Comparison of ENCODE assay signal across 20 mouse cellular contexts in the genomic region with DNA sequence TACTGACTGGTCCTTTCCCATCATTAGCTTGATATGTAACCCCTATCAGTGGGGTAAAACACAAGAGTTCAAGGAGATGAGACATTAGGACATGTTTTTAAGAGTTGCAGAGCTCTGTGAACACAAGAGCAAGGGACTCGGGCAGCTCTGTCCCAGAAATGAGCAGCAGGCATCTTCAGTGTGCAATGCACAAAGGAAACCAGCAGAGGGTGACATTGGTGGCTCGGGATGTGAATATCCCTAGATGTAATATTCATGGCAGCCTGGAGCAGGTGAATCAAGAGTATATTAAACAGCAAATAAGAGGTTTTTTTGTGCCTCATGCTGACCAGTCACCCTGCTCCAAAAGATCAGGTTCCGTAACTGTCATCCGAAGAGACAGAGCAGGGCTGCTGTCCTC. TPM values are rescaled to one million over a fixed set of nuclear protein-coding genes. Genes with fewer than 3 reads are reported as not detected.
DNase-seq lines count a peak whose midpoint lies in the region; ATAC-seq and TF ChIP-seq lines count a peak whose summit lies in the region.
"Had no signal": no experiment of that assay in that cellular context is flagged by ENCODE, and none has a peak within 500 bp of the region (broad histone marks: within the 10 kb centered on the region; RNA-seq: fewer than 3 reads in every experiment).

No protein-coding gene starts in this region.

- no peaks in the 10 kb centered on the region for H3K27me3 ChIP-seq in kidney, adult 2 months (replicated peaks; ENCODE audit: control insufficient read depth, insufficient read depth, low read length)
- no peaks in the 10 kb centered on the region for H3K27me3 ChIP-seq in midbrain, embryonic 14.5 days (ENCODE audit: control insufficient read depth, insufficient read depth, low read length)
- H3K27me3 ChIP-seq in midbrain, embryonic 11.5 days (ENCODE audit: control insufficient read depth, insufficient read depth, low read length) = no peaks in the 10 kb centered on the region
- no peaks in the 10 kb centered on the region for H3K27me3 ChIP-seq in stomach, postnatal 0 days (ENCODE audit: control insufficient read depth, insufficient read depth, low read length)
- H3K27me3 ChIP-seq: forebrain, embryonic 13.5 days; heart, embryonic 13.5 days; hindbrain, embryonic 12.5 days; liver, embryonic 15.5 days had no signal

- peak; percentile 10 for DNase-seq in embryo, embryonic 10.5 days (ENCODE audit: low spot score)
- no peak for DNase-seq in embryo, embryonic 9.5 days (ENCODE audit: extremely low spot score)
- DNase-seq in kidney, adult 2 months = no peak
- DNase-seq in kidney, adult 9 months = no peak
- DNase-seq in midbrain, embryonic 14.5 days = peak; percentile 12
- DNase-seq in midbrain, embryonic 11.5 days (ENCODE audit: low spot score, missing footprints) = no peak
- DNase-seq in stomach, postnatal 0 days (ENCODE audit: low spot score) = no peak
- DNase-seq in spleen, adult 12 weeks (ENCODE audit: low spot score) = no peak
- DNase-seq: cerebellum, adult 8-10 months; gastrocnemius, postnatal 10 days; kidney, adult 8-10 months; retina, postnatal 1 day; spleen, adult 18-20 months had no signal

- no peak overlapping the region for H3K4me2 ChIP-seq in midbrain, embryonic 14.5 days (ENCODE audit: low read length)
- H3K4me2 ChIP-seq in midbrain, embryonic 11.5 days = no peak overlapping the region
- no peak overlapping the region for H3K4me2 ChIP-seq in stomach, postnatal 0 days (replicated peaks; ENCODE audit: low read depth)
- H3K4me2 ChIP-seq: forebrain, embryonic 13.5 days; heart, embryonic 13.5 days; hindbrain, embryonic 12.5 days; liver, embryonic 15.5 days had no signal

- H3K4me3 ChIP-seq in kidney, adult 2 months (ENCODE audit: insufficient read depth, low read depth, low read length) = no peak overlapping the region
- no peak overlapping the region for H3K4me3 ChIP-seq in midbrain, embryonic 14.5 days (replicated peaks; ENCODE audit: low read depth, low read length)
- H3K4me3 ChIP-seq in midbrain, embryonic 11.5 days (ENCODE audit: low read depth, low read length) = no peak overlapping the region
- H3K4me3 ChIP-seq in stomach, postnatal 0 days (ENCODE audit: low read depth, low read length) = no peak overlapping the region
- H3K4me3 ChIP-seq: forebrain, embryonic 13.5 days; heart, embryonic 13.5 days; hindbrain, embryonic 12.5 days; liver, embryonic 15.5 days had no signal

- H3K27ac ChIP-seq in kidney, adult 2 months (ENCODE audit: insufficient read depth, low read depth, low read length) = no peak overlapping the region
- no peak overlapping the region for H3K27ac ChIP-seq in midbrain, embryonic 14.5 days (replicated peaks; ENCODE audit: low read depth, low read length)
- no peak overlapping the region for H3K27ac ChIP-seq in midbrain, embryonic 11.5 days (ENCODE audit: low read depth, low read length)
- H3K27ac ChIP-seq in stomach, postnatal 0 days (replicated peaks) = no peak overlapping the region
- H3K27ac ChIP-seq: forebrain, embryonic 13.5 days; heart, embryonic 13.5 days; hindbrain, embryonic 12.5 days; liver, embryonic 15.5 days had no signal

- H3K4me1 ChIP-seq in kidney, adult 2 months (ENCODE audit: control insufficient read depth, insufficient read depth, low read length) = no peaks in the 10 kb centered on the region
- H3K4me1 ChIP-seq in midbrain, embryonic 14.5 days (ENCODE audit: control insufficient read depth, insufficient read depth, low read length) = no peaks in the 10 kb centered on the region
- H3K4me1 ChIP-seq in midbrain, embryonic 11.5 days (ENCODE audit: control insufficient read depth, insufficient read depth, low read length) = no peaks in the 10 kb centered on the region
- H3K4me1 ChIP-seq in stomach, postnatal 0 days (replicated peaks; ENCODE audit: control insufficient read depth, insufficient read depth) = no peaks in the 10 kb centered on the region
- H3K4me1 ChIP-seq: forebrain, embryonic 13.5 days; heart, embryonic 13.5 days; hindbrain, embryonic 12.5 days; liver, embryonic 15.5 days had no signal

- no peaks in the 10 kb centered on the region for H3K36me3 ChIP-seq in kidney, adult 2 months (ENCODE audit: control insufficient read depth, insufficient read depth, low read length)
- H3K36me3 ChIP-seq in midbrain, embryonic 14.5 days (ENCODE audit: control insufficient read depth, insufficient read depth, low read length) = no peaks in the 10 kb centered on the region
- no peaks in the 10 kb centered on the region for H3K36me3 ChIP-seq in midbrain, embryonic 11.5 days (ENCODE audit: control insufficient read depth, insufficient read depth, low read length)
- no peaks in the 10 kb centered on the region for H3K36me3 ChIP-seq in stomach, postnatal 0 days (ENCODE audit: control insufficient read depth, insufficient read depth, low read length)
- H3K36me3 ChIP-seq: heart, embryonic 13.5 days; hindbrain, embryonic 12.5 days; liver, embryonic 15.5 days had no signal

- TF ChIP-seq POLR2A in kidney, adult 2 months (IDR thresholded peaks at IDR 0.05; ENCODE audit: low read depth, low read length) = no peak

- H3K9me3 ChIP-seq in midbrain, embryonic 14.5 days (ENCODE audit: control insufficient read depth, low read length) = no peaks in the 10 kb centered on the region
- H3K9me3 ChIP-seq in midbrain, embryonic 11.5 days (ENCODE audit: control insufficient read depth, low read length) = no peaks in the 10 kb centered on the region
- no peaks in the 10 kb centered on the region for H3K9me3 ChIP-seq in stomach, postnatal 0 days (ENCODE audit: control insufficient read depth, low read length)
- H3K9me3 ChIP-seq: forebrain, embryonic 13.5 days; heart, embryonic 13.5 days; hindbrain, embryonic 12.5 days; liver, embryonic 15.5 days had no signal

- no peak overlapping the region for H3K9ac ChIP-seq in midbrain, embryonic 14.5 days (replicated peaks; ENCODE audit: low read length)
- no peak overlapping the region for H3K9ac ChIP-seq in midbrain, embryonic 11.5 days (ENCODE audit: low read length)
- no peak overlapping the region for H3K9ac ChIP-seq in stomach, postnatal 0 days (ENCODE audit: low read length)
- H3K9ac ChIP-seq: forebrain, embryonic 13.5 days; heart, embryonic 13.5 days; hindbrain, embryonic 12.5 days; liver, embryonic 15.5 days had no signal

- peak; percentile 30; the same call in 1 of the 2 replicates for TF ChIP-seq CTCF in kidney, adult 2 months (conservative IDR thresholded peaks at IDR 0.05; ENCODE audit: insufficient read depth, insufficient read length, low read depth, low read length)
- TF ChIP-seq CTCF in stomach, postnatal 0 days (IDR thresholded peaks at IDR 0.05; ENCODE audit: low read depth) = peak; percentile 59

- TF ChIP-seq EP300 in stomach, postnatal 0 days (optimal IDR thresholded peaks at IDR 0.05) = no peak

- no peak for ATAC-seq in midbrain, embryonic 14.5 days (ENCODE audit: low FRiP score, low TSS enrichment)
- no peak for ATAC-seq in midbrain, embryonic 11.5 days (ENCODE audit: low FRiP score)
- ATAC-seq in stomach, postnatal 0 days (ENCODE audit: low FRiP score, low TSS enrichment) = no peak
- ATAC-seq: forebrain, embryonic 13.5 days had no signal

- 67% methylated on average over 4 of the region's 4 CpGs for WGBS in kidney, adult 2 months
- 83% methylated on average over 4 of the region's 4 CpGs for WGBS in midbrain, embryonic 14.5 days
- WGBS in midbrain, embryonic 11.5 days = 85% methylated on average over 4 of the region's 4 CpGs
- WGBS in stomach, postnatal 0 days = 76% methylated on average over 4 of the region's 4 CpGs

RNA-seq across cellular contexts. Expression of a gene that starts 5.2 kb away (rescaled TPM):
- polyA plus RNA-seq in kidney, adult 2 months (2012; rRNA removed) = 0.12 and 0.70 TPM in 2 replicates
- 0.43 TPM in 1 of 2 replicates, not detected in the other for polyA plus RNA-seq in midbrain, embryonic 14.5 days (2014; fragmentation: Nextera tagmentation; extraction: Ambion mirVana)
- 0.40 and 0.55 TPM in 2 replicates for polyA plus RNA-seq in midbrain, embryonic 11.5 days (2014; fragmentation: Nextera tagmentation; extraction: Ambion mirVana)
- polyA plus RNA-seq in stomach, postnatal 0 days (2015; fragmentation: Nextera tagmentation; extraction: Ambion mirVana) = 0.10 and 0.17 TPM in 2 replicates
- polyA plus RNA-seq: C2C12; heart, embryonic 13.5 days; neural tube, embryonic 14.5 days had no signal

RNA-seq across cellular contexts. Expression of a gene that starts 26.9 kb away (rescaled TPM):
- polyA plus RNA-seq in kidney, adult 2 months (2012; rRNA removed) = 3.7 and 8.2 TPM in 2 replicates
- polyA plus RNA-seq in midbrain, embryonic 14.5 days (2014; fragmentation: Nextera tagmentation; extraction: Ambion mirVana) = 0.45 and 1.5 TPM in 2 replicates
- 0.26 and 0.44 TPM in 2 replicates for polyA plus RNA-seq in midbrain, embryonic 11.5 days (2014; fragmentation: Nextera tagmentation; extraction: Ambion mirVana)
- polyA plus RNA-seq in stomach, postnatal 0 days (2015; fragmentation: Nextera tagmentation; extraction: Ambion mirVana) = 2.4 and 5.8 TPM in 2 replicates

RNA-seq across cellular contexts. Expression of a gene that starts 53.8 kb away (rescaled TPM):
- polyA plus RNA-seq in kidney, adult 2 months (2012; rRNA removed) = 0.07 and 0.08 TPM in 2 replicates
- not detected in 2 replicates for polyA plus RNA-seq in midbrain, embryonic 14.5 days (2014; fragmentation: Nextera tagmentation; extraction: Ambion mirVana)
- 0.14 TPM in 1 of 2 replicates, not detected in the other for polyA plus RNA-seq in midbrain, embryonic 11.5 days (2014; fragmentation: Nextera tagmentation; extraction: Ambion mirVana)
- polyA plus RNA-seq in stomach, postnatal 0 days (2015; fragmentation: Nextera tagmentation; extraction: Ambion mirVana) = 0.62 and 0.99 TPM in 2 replicates
- polyA plus RNA-seq: C2C12; forebrain, embryonic 13.5 days had no signal

RNA-seq across cellular contexts. Expression of a gene that starts 55.5 kb away (rescaled TPM):
- polyA plus RNA-seq in kidney, adult 2 months (2012; rRNA removed) = 1.0 and 2.2 TPM in 2 replicates
- polyA plus RNA-seq in midbrain, embryonic 14.5 days (2014; fragmentation: Nextera tagmentation; extraction: Ambion mirVana) = not detected in 2 replicates
- not detected in 2 replicates for polyA plus RNA-seq in midbrain, embryonic 11.5 days (2014; fragmentation: Nextera tagmentation; extraction: Ambion mirVana)
- polyA plus RNA-seq in stomach, postnatal 0 days (2015; fragmentation: Nextera tagmentation; extraction: Ambion mirVana) = 0.04 TPM in 1 of 2 replicates, not detected in the other
- polyA plus RNA-seq: C2C12; embryonic facial prominence, embryonic 14.5 days; forebrain, embryonic 13.5 days; heart, embryonic 13.5 days; hindbrain, embryonic 12.5 days; liver, embryonic 15.5 days; neural tube, embryonic 14.5 days had no signal

Comparison
In these comparisons a context has a peak if more than half of its experiments do, and no peak if none do; other contexts are left out.
1. DNase-seq: peak in embryo, embryonic 10.5 days (single experiment) and midbrain, embryonic 14.5 days (single experiment); none in embryo, embryonic 9.5 days (single experiment), kidney, adult 2 months (single experiment), kidney, adult 9 months (single experiment), midbrain, embryonic 11.5 days (single experiment), stomach, postnatal 0 days (single experiment) and spleen, adult 12 weeks (single experiment).